Mouse (Mus musculus) embryonic facial prominence, embryonic 12.5 days (tissue): ENCODE results near the gene Il27. TPM values are rescaled to one million over a fixed set of nuclear protein-coding genes. Genes with fewer than 3 reads are reported as not detected.

Source experiments
- ATAC-seq: fragments of 200-750 bp; cut with Nextera tagmentation; 2 replicates; pipeline ENCODE4 v1.8.0; 2017; ENCODE audit not compliant: insufficient number of reproducible peaks, insufficient read depth, low FRiP score, low TSS enrichment
- H3K27ac ChIP-seq: fragments of 300-500 bp; sonication (generic); 2 replicates; pipeline ENCODE4 v1.5.1; 2016; ENCODE audit warnings: mild to moderate bottlenecking
- H3K27me3 ChIP-seq: fragments of 300-500 bp; sonication (generic); 2 replicates; pipeline ENCODE4 v1.6.1; 2016; ENCODE audit warnings: mild to moderate bottlenecking, moderate library complexity
- H3K36me3 ChIP-seq: fragments of 300-500 bp; sonication (generic); 2 replicates; pipeline ENCODE4 v1.6.1; 2016; ENCODE audit warnings: mild to moderate bottlenecking
- H3K4me1 ChIP-seq: fragments of 300-500 bp; sonication (generic); 2 replicates; pipeline ENCODE4 v1.6.1; 2016
- H3K4me2 ChIP-seq: fragments of 300-500 bp; sonication (generic); replicated peaks from 2 replicates; pipeline ENCODE4 v1.6.1; 2016; ENCODE audit warnings: mild to moderate bottlenecking, moderate library complexity
- H3K4me3 ChIP-seq: fragments of 300-500 bp; sonication (generic); 2 replicates; pipeline ENCODE4 v1.5.1; 2016; ENCODE audit warnings: mild to moderate bottlenecking
- H3K9ac ChIP-seq: fragments of 300-500 bp; sonication (generic); 2 replicates; pipeline ENCODE4 v1.6.1; 2016; ENCODE audit warnings: mild to moderate bottlenecking, moderate library complexity
- H3K9me3 ChIP-seq: fragments of 300-500 bp; sonication (generic); 2 replicates; pipeline ENCODE4 v1.6.1; 2016; ENCODE audit warnings: mild to moderate bottlenecking, moderate library complexity
- WGBS: fragments of 180-500 bp; shearing (Covaris S2); methylation state at CpG from one replicate; pipeline ENCODE4 v1.1.7; 2016; 5-methylcytosine and 5-hydroxymethylcytosine counted together
- polyA plus RNA-seq: library from polyadenylated mRNA; unstranded; fragments of >200 nt; fragmentation: Nextera tagmentation; extraction: Ambion mirVana; gene quantifications from 2 replicates; pipeline ENCODE4 v1.2.1, GENCODE M21; 2016

The Il27 gene
- polyA plus RNA-seq, 1 experiment from 2014 or later = not detected

- Histone ChIP-seq H3K4me2 (no peak overlapping the region), H3K27me3 (no peaks in the 10 kb centered on the region), H3K36me3 (no peaks in the 10 kb centered on the region), H3K9ac (no peak overlapping the region), H3K9me3 (no peaks in the 10 kb centered on the region), H3K27ac (no peak overlapping the region), H3K4me1 (no peaks in the 10 kb centered on the region; the same call in 1 of the 2 replicates), H3K4me3 (no peak overlapping the region)
- no peak for ATAC-seq
- WGBS = 85% methylated on average over 3 of the region's 3 CpGs
Measured at GRCm38 (mm10) chr7:126602650-126603049, 7.9 kb upstream of the Il27 start.

- ATAC-seq = no peak
- no peak overlapping the region for H3K4me3 ChIP-seq
- H3K36me3 ChIP-seq = no peaks in the 10 kb centered on the region
- no peak overlapping the region for H3K27ac ChIP-seq
- no peak overlapping the region for H3K9ac ChIP-seq
- 47% methylated on average over 5 of the region's 5 CpGs for whole genome bisulfite sequencing
- no peaks in the 10 kb centered on the region; the same call in 1 of the 2 replicates for H3K4me1 ChIP-seq
- no peaks in the 10 kb centered on the region for H3K27me3 ChIP-seq
- no peaks in the 10 kb centered on the region for H3K9me3 ChIP-seq
- no peak overlapping the region for H3K4me2 ChIP-seq
Measured at GRCm38 (mm10) chr7:126601896-126602295, 7.2 kb upstream of the Il27 start.

GRCm38 (mm10) chr7:126598919-126599318, 4.2 kb upstream of the Il27 start:
- H3K9ac ChIP-seq = no peak overlapping the region
- no peak overlapping the region for H3K4me2 ChIP-seq
- H3K4me1 ChIP-seq = no peaks in the 10 kb centered on the region
- H3K36me3 ChIP-seq = no peaks in the 10 kb centered on the region
- H3K4me3 ChIP-seq = no peak overlapping the region
- ATAC-seq = no peak
- H3K9me3 ChIP-seq = no peaks in the 10 kb centered on the region
- H3K27me3 ChIP-seq = 0 out of 2 replicates have a peak, but pooled peaks cover 8% of the 10 kb centered on the region
- H3K27ac ChIP-seq = no peak overlapping the region
- 81% methylated on average over 6 of the region's 6 CpGs for WGBS

GRCm38 (mm10) chr7:126596414-126596813, 1.7 kb upstream of the Il27 start:
- H3K27me3 ChIP-seq = 0 out of 2 replicates have a peak, but pooled peaks cover 10% of the 10 kb centered on the region
- H3K27ac ChIP-seq = no peak overlapping the region
- no peaks in the 10 kb centered on the region for H3K9me3 ChIP-seq
- H3K4me1 ChIP-seq = no peaks in the 10 kb centered on the region
- H3K36me3 ChIP-seq = no peaks in the 10 kb centered on the region
- no peak overlapping the region for H3K4me3 ChIP-seq
- 65% methylated on average over 6 of the region's 6 CpGs for WGBS
- no peak overlapping the region for H3K4me2 ChIP-seq
- no peak overlapping the region for H3K9ac ChIP-seq
- no peak for ATAC-seq

DNA sequence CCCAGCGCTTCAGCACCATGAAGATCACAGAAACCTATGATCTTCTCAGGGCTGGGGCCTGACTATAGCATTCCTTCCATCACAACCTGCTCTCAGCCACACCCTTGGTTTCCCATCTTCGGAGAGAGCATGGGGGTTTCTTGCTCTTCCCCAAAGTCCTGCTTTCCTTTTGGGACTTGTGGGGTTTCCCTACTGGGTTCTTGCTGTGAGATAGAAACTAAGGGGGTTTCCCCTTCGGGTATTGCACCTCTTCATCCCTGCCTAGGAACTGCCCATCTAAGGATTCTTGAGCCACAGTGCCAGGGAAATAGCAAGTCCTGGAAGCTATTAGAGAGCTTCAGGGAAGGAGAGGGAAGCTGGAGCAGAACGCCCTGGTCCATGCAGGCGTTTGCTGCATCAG, 1.1 kb upstream of the Il27 start:
- Histone ChIP-seq H3K4me1 (no peaks in the 10 kb centered on the region), H3K4me2 (no peak overlapping the region), H3K27me3 (0 out of 2 replicates have a peak, but pooled peaks cover 10% of the 10 kb centered on the region), H3K4me3 (no peak overlapping the region), H3K9me3 (no peaks in the 10 kb centered on the region), H3K27ac (no peak overlapping the region), H3K36me3 (no peaks in the 10 kb centered on the region), H3K9ac (no peak overlapping the region)
- no peak for ATAC-seq
- 75% methylated on average over 5 of the region's 5 CpGs for WGBS

DNA sequence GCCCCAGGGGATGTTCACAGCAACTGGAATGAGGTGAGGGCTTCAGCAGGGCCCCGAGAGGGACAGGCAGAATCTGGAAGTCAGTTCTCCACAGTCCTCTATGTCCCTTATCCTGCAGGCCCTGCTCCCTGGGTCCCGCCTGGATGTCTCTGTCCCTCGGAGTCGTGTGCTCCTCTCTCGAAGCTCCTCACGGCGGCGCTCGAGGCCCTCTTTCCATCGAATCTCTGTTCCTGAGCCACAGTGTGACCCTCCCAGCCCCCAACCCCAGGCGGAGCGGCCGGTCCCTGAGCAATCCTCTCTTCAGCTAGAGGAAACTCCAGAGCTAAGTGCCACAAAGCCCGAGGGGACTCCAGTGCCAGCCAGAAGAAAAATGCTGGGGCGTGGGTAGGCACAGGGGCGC, 7.0 kb downstream of the Il27 start:
- Histone ChIP-seq H3K36me3 (no peaks in the 10 kb centered on the region), H3K27me3 (peaks cover 14% of the 10 kb centered on the region; the same call in 1 of the 2 replicates), H3K9me3 (no peaks in the 10 kb centered on the region), H3K9ac (peak overlapping the region; percentile 4; the same call in 1 of the 2 replicates), H3K4me3 (0 out of 2 replicates have a peak overlapping the region, but pooled peaks have one; percentile 9), H3K4me2 (peak overlapping the region; percentile 26), H3K4me1 (0 out of 2 replicates have a peak, but pooled peaks cover 6% of the 10 kb centered on the region), H3K27ac (no peak overlapping the region)
- peak; percentile 47; the same call in 1 of the 2 replicates for ATAC-seq
- 5% methylated on average over 16 of the region's 16 CpGs for WGBS

GRCm38 (mm10) chr7:126586839-126587238, 7.9 kb downstream of the Il27 start:
- no peak overlapping the region for H3K4me2 ChIP-seq
- H3K27me3 ChIP-seq = peaks cover 12% of the 10 kb centered on the region; the same call in 1 of the 2 replicates
- ATAC-seq = no peak
- H3K36me3 ChIP-seq = no peaks in the 10 kb centered on the region
- H3K4me3 ChIP-seq = no peak overlapping the region
- H3K27ac ChIP-seq = no peak overlapping the region
- no peak overlapping the region for H3K9ac ChIP-seq
- WGBS = 64% methylated on average over 8 of the region's 8 CpGs
- H3K4me1 ChIP-seq = 0 out of 2 replicates have a peak, but pooled peaks cover 9% of the 10 kb centered on the region
- H3K9me3 ChIP-seq = no peaks in the 10 kb centered on the region

DNA sequence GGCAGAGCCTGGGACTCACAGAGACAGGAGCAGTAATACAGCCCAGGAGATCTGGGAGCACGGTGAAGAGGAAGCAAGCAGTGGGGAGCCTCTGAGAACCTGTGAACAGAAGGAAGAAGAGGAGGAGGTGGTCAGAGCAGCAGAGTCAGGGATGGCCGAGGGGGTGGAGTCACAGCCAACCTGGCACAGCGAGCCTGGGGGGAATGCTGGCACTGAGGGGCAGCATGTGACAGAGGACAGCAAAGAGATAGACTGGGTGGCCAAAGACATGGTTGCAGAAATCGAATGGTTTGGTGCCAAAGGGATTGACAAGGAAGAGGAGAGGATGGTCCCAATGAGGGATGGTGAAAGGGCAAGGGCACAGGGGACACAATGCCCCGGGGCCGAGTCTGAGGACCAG, 9.0 kb downstream of the Il27 start, which contains the start of gene Cln3:
Cln3 (minus strand) TSS at position 101 of the 400 bp plus-strand sequence.
- ATAC-seq = no peak
- peaks cover 12% of the 10 kb centered on the region; the same call in 1 of the 2 replicates for H3K27me3 ChIP-seq
- H3K4me1 ChIP-seq = 0 out of 2 replicates have a peak, but pooled peaks cover 10% of the 10 kb centered on the region
- WGBS = 70% methylated on average over 6 of the region's 6 CpGs
- no peak within 1 kb of the TSS for H3K9ac ChIP-seq
- H3K36me3 ChIP-seq = no peaks in the 10 kb centered on the region
- H3K4me3 ChIP-seq = no peak within 1 kb of the TSS
- no peaks in the 10 kb centered on the region for H3K9me3 ChIP-seq
- no peak within 1 kb of the TSS for H3K4me2 ChIP-seq
- H3K27ac ChIP-seq = no peak within 1 kb of the TSS

GRCm38 (mm10) chr7:126584506-126584977, 10.2 kb downstream of the Il27 start, which contains the start of gene Apobr:
Apobr (plus strand) TSS chr7:126584942.
- 0 out of 2 replicates have a peak, but pooled peaks cover 10% of the 10 kb centered on the region for H3K4me1 ChIP-seq

DNA sequence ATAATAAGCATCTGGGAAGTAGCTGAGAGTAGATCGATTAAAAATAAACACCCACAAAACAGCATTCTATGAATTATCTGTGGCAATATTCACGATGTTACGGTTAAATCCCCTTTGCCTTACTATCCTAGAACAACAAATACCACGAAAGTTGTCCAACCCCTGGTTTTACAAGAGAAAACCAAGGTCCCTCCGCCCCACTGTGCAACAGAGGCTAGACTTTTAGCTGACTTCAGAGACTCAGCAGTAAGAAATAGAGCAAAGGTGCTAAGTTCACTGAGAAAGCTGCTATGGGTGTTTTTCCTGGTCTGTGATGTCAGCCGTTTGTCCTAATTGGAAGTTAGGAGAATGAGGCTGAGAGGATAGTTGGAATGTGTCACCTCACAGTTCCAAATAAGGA, 11.0 kb downstream of the Il27 start:
- peaks cover 4% of the 10 kb centered on the region for H3K36me3 ChIP-seq
- no peak for ATAC-seq
- no peaks in the 10 kb centered on the region for H3K9me3 ChIP-seq
- peaks cover 12% of the 10 kb centered on the region; the same call in 1 of the 2 replicates for H3K27me3 ChIP-seq
- 0 out of 2 replicates have a peak, but pooled peaks cover 10% of the 10 kb centered on the region for H3K4me1 ChIP-seq
- peak overlapping the region; percentile 76 for H3K4me2 ChIP-seq
- peak overlapping the region; percentile 57 for H3K4me3 ChIP-seq
- 55% methylated on average over 6 of the region's 6 CpGs for WGBS
- peak overlapping the region; percentile 76; the same call in 1 of the 2 replicates for H3K27ac ChIP-seq
- H3K9ac ChIP-seq = no peak overlapping the region

More at GRCm38 (mm10) chr7:126584506-126584977, 10.2 kb downstream of the Il27 start, which contains the start of gene Apobr:
- H3K9me3 ChIP-seq = no peaks in the 10 kb centered on the region
- no peaks in the 10 kb centered on the region for H3K36me3 ChIP-seq
- peak within 1 kb of the TSS; percentile 76 for H3K4me2 ChIP-seq
- ATAC-seq = no peak
- H3K4me3 ChIP-seq = peak within 1 kb of the TSS; percentile 57
- H3K27ac ChIP-seq = peak within 1 kb of the TSS; percentile 76; the same call in 1 of the 2 replicates
- H3K9ac ChIP-seq = no peak within 1 kb of the TSS
- peaks cover 12% of the 10 kb centered on the region; the same call in 1 of the 2 replicates for H3K27me3 ChIP-seq
- WGBS = 72% methylated on average over 8 of the region's 8 CpGs

DNA sequence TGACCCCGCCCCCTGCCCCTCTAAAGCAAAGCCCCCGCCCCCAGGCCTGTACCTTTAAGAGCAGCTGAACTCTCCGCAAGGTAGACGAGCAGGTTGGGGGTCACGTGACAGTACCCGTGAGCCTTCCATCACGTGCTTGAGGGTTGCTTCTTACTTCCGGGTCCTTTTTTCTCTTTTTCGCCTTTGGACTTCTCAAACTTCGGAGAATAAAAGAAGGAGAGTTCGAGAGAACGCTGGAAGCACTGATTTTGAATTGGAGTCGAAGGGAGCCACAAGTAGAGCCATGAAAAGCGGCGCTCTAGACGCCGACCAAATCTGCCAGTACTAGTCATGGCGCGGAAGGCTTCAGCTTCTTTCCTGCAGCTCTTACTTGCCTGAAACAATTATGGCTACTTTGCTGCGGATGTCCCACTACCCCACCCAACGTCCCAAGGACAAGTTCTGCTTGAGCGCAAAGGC, 11.5 kb downstream of the Il27 start:
- H3K4me2 ChIP-seq = peak overlapping the region; percentile 76
- peak; percentile 80 for ATAC-seq
- 0 out of 2 replicates have a peak, but pooled peaks cover 10% of the 10 kb centered on the region for H3K4me1 ChIP-seq
- peak overlapping the region; percentile 76 for H3K27ac ChIP-seq
- peak overlapping the region; percentile 57 for H3K4me3 ChIP-seq
- WGBS = under 1% methylated on average over 22 of the region's 22 CpGs
- H3K36me3 ChIP-seq = peaks cover 8% of the 10 kb centered on the region
- H3K27me3 ChIP-seq = peaks cover 12% of the 10 kb centered on the region; the same call in 1 of the 2 replicates
- H3K9ac ChIP-seq = peak overlapping the region; percentile 57
- no peaks in the 10 kb centered on the region for H3K9me3 ChIP-seq

- peak overlapping the region; percentile 57 for H3K4me3 ChIP-seq
- peak overlapping the region; percentile 76 for H3K4me2 ChIP-seq
- 1% methylated on average over 20 of the region's 20 CpGs for WGBS
- 0 out of 2 replicates have a peak, but pooled peaks have one; percentile 19 for ATAC-seq
- H3K27me3 ChIP-seq = peaks cover 12% of the 10 kb centered on the region; the same call in 1 of the 2 replicates
- H3K9me3 ChIP-seq = no peaks in the 10 kb centered on the region
- H3K4me1 ChIP-seq = 0 out of 2 replicates have a peak, but pooled peaks cover 7% of the 10 kb centered on the region
- peaks cover 11% of the 10 kb centered on the region for H3K36me3 ChIP-seq
- H3K9ac ChIP-seq = peak overlapping the region; percentile 57
- peak overlapping the region; percentile 76; the same call in 1 of the 2 replicates for H3K27ac ChIP-seq
Measured at GRCm38 (mm10) chr7:126582759-126583158, 12.0 kb downstream of the Il27 start.
